Mouse (Mus musculus) ES-Bruce4 (cell line): Measurements from ENCODE around the gene Rasd1.

ENCODE experiments used
- CTCF ChIP-seq: IDR thresholded peaks from one replicate; pipeline ENCODE4 v1.8.1; 2011; ENCODE audit warnings: low read depth, low read length
- POLR2A ChIP-seq: IDR thresholded peaks from one replicate; pipeline ENCODE4 v1.8.1; 2011; ENCODE audit warnings: low read length; ENCODE audit not compliant: insufficient read depth

- TF ChIP-seq POLR2A = no peak
- no peak for TF ChIP-seq CTCF
Observed at GRCm38 (mm10) chr11:59973389-59973788, 8.6 kb upstream of the Rasd1 start.
